Mouse (Mus musculus) embryonic fibroblast, embryonic 13.5 days (primary cell): ENCODE measurements at regions not wholly inside any gene's neighbourhood (a gene's known extent, or its start where the extent isn't known, plus 50 kb on each side); places are given as distances from the start of the nearest gene placed in this dataset.

Experiments used
- H3K27ac ChIP-seq: 2 replicates; pipeline ENCODE4 v1.5.1; 2012; ENCODE audit warnings: low read length, control low read depth, inconsistent platforms; ENCODE audit not compliant: insufficient read depth
- H3K4me1 ChIP-seq: 2 replicates; pipeline ENCODE4 v1.6.1; 2011; ENCODE audit warnings: low read length; ENCODE audit not compliant: control insufficient read depth, insufficient read depth
- H3K4me3 ChIP-seq: 2 replicates; pipeline ENCODE4 v1.5.1; 2011; ENCODE audit warnings: mild to moderate bottlenecking, control low read depth, low read length; ENCODE audit not compliant: insufficient read depth
- CTCF ChIP-seq: IDR thresholded peaks from 2 replicates; pipeline ENCODE4 v1.5.1; 2011; ENCODE audit warnings: mild to moderate bottlenecking, control low read depth, low read length, moderate library complexity, borderline replicate concordance; ENCODE audit not compliant: insufficient read depth
- POLR2A ChIP-seq: IDR thresholded peaks from 2 replicates; pipeline ENCODE4 v1.6.1; 2011; ENCODE audit warnings: low read depth, mild to moderate bottlenecking, control low read depth, low read length, moderate library complexity

GRCm38 (mm10) chr3:128028856-128029564 is 132.9 kb upstream of the Fam241a start:
- Histone ChIP-seq H3K4me3 (no peak overlapping the region), H3K4me1 (no peaks in the 10 kb centered on the region), H3K27ac (no peak overlapping the region)
- TF ChIP-seq POLR2A: no peak
- no peak for TF ChIP-seq CTCF

GRCm38 (mm10) chr3:128024856-128025255 is 128.7 kb upstream of the Fam241a start:
- TF ChIP-seq CTCF (no peak), POLR2A (no peak)
- no peak overlapping the region for H3K4me3 ChIP-seq
- H3K27ac ChIP-seq: no peak overlapping the region
- no peaks in the 10 kb centered on the region for H3K4me1 ChIP-seq

GRCm38 (mm10) chr3:128014909-128015308 is 118.8 kb upstream of the Fam241a start:
- TF ChIP-seq POLR2A: no peak
- TF ChIP-seq CTCF: no peak
- no peak overlapping the region for H3K4me3 ChIP-seq
- H3K4me1 ChIP-seq: no peaks in the 10 kb centered on the region
- H3K27ac ChIP-seq: no peak overlapping the region

GRCm38 (mm10) chr3:128002905-128003641 is 106.9 kb upstream of the Fam241a start:
- H3K4me1 ChIP-seq: peaks cover 3% of the 10 kb centered on the region
- TF ChIP-seq CTCF (no peak), POLR2A (no peak)
- no peak overlapping the region for H3K27ac ChIP-seq
- no peak overlapping the region for H3K4me3 ChIP-seq

GRCm38 (mm10) chr3:128001924-128002501 is 105.9 kb upstream of the Fam241a start:
- TF ChIP-seq POLR2A (no peak), CTCF (no peak)
- H3K4me1 ChIP-seq: peaks cover 3% of the 10 kb centered on the region
- H3K27ac ChIP-seq: no peak overlapping the region
- H3K4me3 ChIP-seq: no peak overlapping the region

GRCm38 (mm10) chr3:127995678-127996077 is 99.6 kb upstream of the Fam241a start:
- no peak overlapping the region for H3K27ac ChIP-seq
- H3K4me3 ChIP-seq: no peak overlapping the region
- TF ChIP-seq POLR2A: no peak
- TF ChIP-seq CTCF: no peak
- H3K4me1 ChIP-seq: peaks cover 4% of the 10 kb centered on the region; the same call in 1 of the 2 replicates

GRCm38 (mm10) chr3:127987583-127987982 is 91.5 kb upstream of the Fam241a start:
- no peak overlapping the region for H3K4me3 ChIP-seq
- H3K27ac ChIP-seq: no peak overlapping the region
- TF ChIP-seq POLR2A (no peak), CTCF (no peak)
- H3K4me1 ChIP-seq: no peaks in the 10 kb centered on the region

GRCm38 (mm10) chr3:127985165-127985564 is 89.0 kb upstream of the Fam241a start:
- TF ChIP-seq POLR2A: no peak
- TF ChIP-seq CTCF: no peak
- Histone ChIP-seq H3K4me3 (no peak overlapping the region), H3K27ac (no peak overlapping the region), H3K4me1 (no peaks in the 10 kb centered on the region)

GRCm38 (mm10) chr3:127977240-127977639 is 81.1 kb upstream of the Fam241a start:
- TF ChIP-seq POLR2A (no peak), CTCF (no peak)
- H3K27ac ChIP-seq: no peak overlapping the region
- H3K4me1 ChIP-seq: 0 out of 2 replicates have a peak, but pooled peaks cover 5% of the 10 kb centered on the region
- no peak overlapping the region for H3K4me3 ChIP-seq

GRCm38 (mm10) chr3:127970891-127971290 is 74.8 kb upstream of the Fam241a start:
- no peak overlapping the region for H3K27ac ChIP-seq
- no peak overlapping the region for H3K4me3 ChIP-seq
- 0 out of 2 replicates have a peak, but pooled peaks cover 5% of the 10 kb centered on the region for H3K4me1 ChIP-seq
- TF ChIP-seq POLR2A (no peak), CTCF (no peak)
